Mouse (Mus musculus) c-Kit-positive CD71-positive TER-119-negative erythroid progenitor cells, embryonic 14.5 days (primary cell): ENCODE data around the gene Gm20696.
A peak's percentile ranks its signal among the peaks of the same experiment; 100 is the strongest.

Experiments used
- DNase-seq: peaks from one replicate; pipeline ENCODE4 v3.0.0-alpha.2; 2013; ENCODE audit warnings: low read depth

The Gm20696 gene

DNA sequence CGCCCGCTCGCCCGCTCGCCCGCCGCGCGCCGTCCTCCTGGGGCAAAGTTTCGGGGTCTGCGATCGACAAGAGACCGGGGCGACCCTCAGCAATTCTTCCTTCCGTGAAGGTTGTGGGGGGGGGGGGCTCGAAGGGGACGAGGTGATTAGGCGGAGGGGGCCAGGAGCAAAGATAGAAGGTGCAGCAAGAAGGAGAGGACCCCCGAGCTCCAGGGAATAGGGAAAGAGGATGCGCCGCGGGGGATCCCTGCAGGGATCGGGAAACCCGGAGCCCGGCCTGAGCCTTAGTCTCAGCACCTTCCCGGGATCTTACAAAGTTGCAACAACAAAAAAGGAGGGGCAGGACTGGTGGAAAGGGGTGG, 145.9 kb downstream of the Gm20696 start:
- no peak for DNase-seq

GRCm38 (mm10) chr6:99519806-99520675, 146.6 kb downstream of the Gm20696 start:
- no peak for DNase-seq

DNA sequence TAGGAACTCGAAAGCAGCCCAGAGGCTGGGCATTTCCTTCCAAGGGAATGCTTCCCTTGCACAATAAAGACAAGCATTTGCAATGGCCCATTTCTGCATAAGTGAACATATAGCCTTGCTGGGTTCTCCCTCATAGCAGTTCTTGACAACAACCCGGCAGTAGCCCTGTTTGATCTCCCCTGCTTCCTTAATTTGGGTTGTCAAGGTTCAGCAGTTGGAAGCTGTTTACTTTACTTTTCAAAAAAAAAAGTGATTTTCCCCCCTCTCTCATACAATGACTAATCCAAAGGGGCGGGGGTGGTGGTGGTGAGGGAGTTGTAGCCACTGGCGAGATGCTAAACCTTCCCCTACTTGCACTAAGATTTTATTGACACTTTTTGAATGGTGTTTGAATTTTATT, 147.5 kb downstream of the Gm20696 start:
- DNase-seq: no peak

- no peak for DNase-seq
Measured at GRCm38 (mm10) chr6:99515667-99516199, 150.9 kb downstream of the Gm20696 start.

GRCm38 (mm10) chr6:99511862-99512261, 154.7 kb downstream of the Gm20696 start:
- no peak for DNase-seq

DNA sequence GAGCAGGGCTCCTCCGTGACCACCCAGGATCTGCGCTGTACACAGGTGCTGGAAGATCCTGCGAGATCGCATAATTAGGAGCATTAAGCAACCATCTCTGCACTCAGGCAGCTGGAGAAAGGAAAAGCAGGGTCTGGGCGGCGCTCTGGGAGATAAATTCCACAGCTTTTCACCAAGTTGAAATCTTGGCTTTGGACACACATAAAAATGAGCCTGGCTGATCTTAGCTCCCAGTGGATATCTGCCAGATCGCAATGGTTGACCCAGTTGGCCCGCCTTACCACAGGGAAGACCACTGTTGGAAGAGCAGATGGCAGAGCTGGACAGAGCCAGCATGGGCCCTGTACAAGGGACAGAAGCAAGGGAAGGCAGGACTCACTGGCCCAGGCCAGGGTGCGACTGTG, 157.4 kb downstream of the Gm20696 start:
- DNase-seq: no peak

DNA sequence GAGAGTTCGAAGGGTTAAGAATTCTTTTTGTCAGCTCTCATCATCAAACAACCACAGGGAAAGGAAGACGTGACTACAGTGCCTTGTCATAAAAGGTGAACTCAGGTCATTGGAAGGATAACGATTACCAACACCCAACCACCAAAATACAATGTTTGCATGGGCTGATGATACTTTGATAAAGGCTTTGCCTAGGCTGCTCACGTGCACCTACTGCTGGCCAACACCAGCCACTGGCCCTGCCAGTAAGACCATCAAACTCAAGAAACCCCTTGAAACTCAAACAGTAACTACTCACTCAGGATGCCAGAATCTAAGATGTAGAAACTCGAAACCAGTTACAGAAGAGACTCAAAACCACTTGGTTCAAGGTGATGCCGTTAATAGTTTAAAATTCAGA, 159.8 kb downstream of the Gm20696 start:
- no peak for DNase-seq

GRCm38 (mm10) chr6:99503741-99504140, 162.9 kb downstream of the Gm20696 start:
- no peak for DNase-seq

GRCm38 (mm10) chr6:99502727-99503126, 163.9 kb downstream of the Gm20696 start:
- no peak for DNase-seq

GRCm38 (mm10) chr6:99502314-99502713, 164.3 kb downstream of the Gm20696 start:
- DNase-seq: no peak

- no peak for DNase-seq
Measured at GRCm38 (mm10) chr6:99500570-99501270, 165.9 kb downstream of the Gm20696 start.

- DNase-seq: no peak
Measured at GRCm38 (mm10) chr6:99498082-99498481, 168.5 kb downstream of the Gm20696 start.

GRCm38 (mm10) chr6:99496114-99496513, 170.5 kb downstream of the Gm20696 start:
- no peak for DNase-seq

DNA sequence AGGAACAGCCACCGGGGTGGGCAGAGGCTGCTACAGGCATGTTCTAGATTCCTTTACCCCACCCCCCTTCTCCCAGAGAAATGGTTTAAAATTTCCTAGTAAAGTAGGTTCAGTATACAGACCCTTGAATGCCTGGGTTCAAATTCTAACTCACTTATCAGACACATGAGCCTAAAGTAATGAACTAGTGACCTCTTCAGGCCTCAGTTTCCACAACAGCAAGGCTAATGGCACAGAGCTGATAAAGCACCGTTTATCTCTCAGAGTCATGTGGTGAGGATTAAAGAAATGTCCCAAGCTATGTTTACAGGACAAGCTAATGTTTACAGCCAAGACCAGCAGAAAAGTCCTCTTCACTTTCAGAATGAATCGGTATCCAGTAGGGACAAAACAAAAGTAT, 173.7 kb downstream of the Gm20696 start:
- DNase-seq: peak; percentile 41

DNA sequence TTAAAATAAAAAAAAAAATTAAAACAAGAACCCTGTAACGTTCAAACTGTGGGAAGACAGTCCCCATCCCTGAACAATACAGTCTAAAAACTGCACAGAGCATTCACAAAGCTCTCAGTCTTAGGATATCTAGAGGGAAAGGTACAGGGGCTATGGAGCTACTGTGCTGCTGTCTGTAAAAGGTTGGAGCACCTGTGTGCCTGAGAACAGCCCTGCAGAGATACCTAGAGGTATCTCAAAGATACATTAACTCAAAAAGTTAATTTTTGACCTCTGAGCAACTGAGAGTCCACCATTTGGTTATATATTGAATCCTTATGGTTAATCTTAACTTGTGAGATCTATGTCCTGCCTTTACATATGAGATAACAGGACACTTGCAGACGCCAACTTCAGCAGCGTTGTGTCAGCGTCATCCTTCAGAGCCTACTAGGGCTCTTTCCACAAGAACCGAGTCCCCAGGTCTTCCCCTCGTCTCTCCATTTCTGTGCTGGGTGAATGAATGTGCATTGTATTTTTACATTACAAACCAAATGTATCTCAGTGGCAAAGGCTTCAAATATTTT, 174.5 kb downstream of the Gm20696 start:
- no peak for DNase-seq

GRCm38 (mm10) chr6:99491146-99491545, 175.5 kb downstream of the Gm20696 start:
- DNase-seq: no peak

GRCm38 (mm10) chr6:99489900-99490648, 176.5 kb downstream of the Gm20696 start:
- no peak for DNase-seq

DNA sequence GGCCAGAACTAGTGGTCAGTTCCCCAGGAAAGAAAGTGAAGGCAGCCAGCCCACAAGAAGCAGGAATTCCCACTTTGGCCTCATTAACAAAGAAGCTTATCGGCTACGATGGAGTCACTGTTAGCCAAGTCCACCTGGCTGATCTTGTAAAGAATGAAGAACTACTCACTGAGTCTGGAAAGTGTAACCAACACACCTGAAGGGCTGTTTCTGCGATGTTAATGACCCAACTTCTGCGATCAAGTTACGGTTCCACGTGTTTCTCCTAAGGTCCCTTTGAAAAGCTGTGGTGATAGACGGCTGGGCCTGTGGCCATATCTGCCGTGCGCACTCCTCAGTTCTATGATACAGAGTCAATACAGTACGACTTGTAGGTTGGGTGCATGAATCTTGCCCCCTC, 177.2 kb downstream of the Gm20696 start:
- DNase-seq: no peak

- no peak for DNase-seq
Measured at GRCm38 (mm10) chr6:99485884-99486640, 180.5 kb downstream of the Gm20696 start.

DNA sequence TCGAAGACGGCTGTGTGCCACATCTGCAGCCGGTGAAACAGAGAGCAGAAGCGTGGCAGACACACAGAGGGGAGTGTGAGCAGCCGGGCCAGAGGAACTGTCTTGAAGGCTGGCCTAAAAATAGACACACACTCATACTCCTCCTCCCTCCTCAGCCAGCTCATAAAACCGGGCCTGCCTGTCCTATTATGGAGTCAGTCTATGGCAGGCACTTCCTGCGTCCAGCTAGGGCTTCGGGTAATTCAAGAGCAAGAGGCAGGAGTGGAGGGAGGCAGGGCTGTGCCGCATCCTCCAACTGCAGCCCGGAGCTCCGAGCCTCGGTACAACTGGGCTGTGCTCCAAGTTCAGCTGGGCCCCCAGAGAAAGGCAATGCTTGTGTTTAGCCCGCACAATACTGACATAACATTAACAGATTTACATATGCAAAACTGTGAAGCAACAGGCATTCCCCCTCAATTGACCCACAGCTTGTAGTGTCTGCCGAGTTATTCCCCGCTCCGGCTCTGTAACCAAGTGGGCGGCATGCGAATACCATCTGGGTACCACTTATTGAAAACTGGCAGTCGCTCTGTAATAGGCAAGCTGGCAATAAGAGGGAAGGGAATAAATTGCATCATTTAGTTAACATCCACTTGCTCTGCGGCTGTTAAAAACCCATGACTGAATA, 181.2 kb downstream of the Gm20696 start:
- DNase-seq: no peak

GRCm38 (mm10) chr6:99484884-99485216, 181.7 kb downstream of the Gm20696 start:
- no peak for DNase-seq
